Mouse (Mus musculus): Measurements from ENCODE around the gene Fbxl18.
"Not testable (repeated sequence)": the region's sequence is repeated elsewhere in the genome, so short reads cannot be mapped to it uniquely, and the experiment has no call there.

The Fbxl18 gene

GRCm38 (mm10) chr5:142873718-142874117, 21.5 kb downstream of the Fbxl18 start:
- DNase-seq (ENCODE audit: low spot score): no peak

GRCm38 (mm10) chr5:142871765-142872164, 23.5 kb downstream of the Fbxl18 start:
- no peak for DNase-seq (ENCODE audit: low spot score)

- DNase-seq (ENCODE audit: low spot score): no peak
These were observed 25.8 kb downstream of the Fbxl18 start for GRCm38 (mm10) chr5:142869463-142869862.

GRCm38 (mm10) chr5:142857763-142858229, 37.4 kb downstream of the Fbxl18 start:
- no peak for DNase-seq (ENCODE audit: low spot score)

- no peak for DNase-seq (ENCODE audit: low spot score)
These were observed 38.8 kb downstream of the Fbxl18 start for GRCm38 (mm10) chr5:142856408-142856807.

GRCm38 (mm10) chr5:142854877-142855276, 40.3 kb downstream of the Fbxl18 start:
- DNase-seq (ENCODE audit: low spot score): no peak

- DNase-seq (ENCODE audit: low spot score): no peak
These were observed 41.6 kb downstream of the Fbxl18 start for GRCm38 (mm10) chr5:142853585-142853984.

GRCm38 (mm10) chr5:142851681-142852049, 43.6 kb downstream of the Fbxl18 start:
- DNase-seq (ENCODE audit: low spot score): no peak

- DNase-seq (ENCODE audit: low spot score): no peak
These were observed 44.1 kb downstream of the Fbxl18 start for GRCm38 (mm10) chr5:142850916-142851680.

- DNase-seq (ENCODE audit: low spot score): no peak
These were observed 44.7 kb downstream of the Fbxl18 start for GRCm38 (mm10) chr5:142850476-142850875.

- no peak for DNase-seq (ENCODE audit: low spot score)
These were observed 46.3 kb downstream of the Fbxl18 start for GRCm38 (mm10) chr5:142848911-142849310.

GRCm38 (mm10) chr5:142848149-142848548, 47.1 kb downstream of the Fbxl18 start:
- DNase-seq (ENCODE audit: low spot score): no peak

GRCm38 (mm10) chr5:142844467-142844866, 50.8 kb downstream of the Fbxl18 start:
- DNase-seq (ENCODE audit: low spot score): no peak

GRCm38 (mm10) chr5:142842137-142842642, 53.0 kb downstream of the Fbxl18 start:
- DNase-seq (ENCODE audit: low spot score): no peak

GRCm38 (mm10) chr5:142841372-142842136, 53.7 kb downstream of the Fbxl18 start:
- DNase-seq (ENCODE audit: low spot score): no peak

GRCm38 (mm10) chr5:142837427-142837826, 57.8 kb downstream of the Fbxl18 start:
- not testable (repeated sequence) for DNase-seq (ENCODE audit: low spot score)

- no peak for DNase-seq (ENCODE audit: low spot score)
These were observed 58.3 kb downstream of the Fbxl18 start for GRCm38 (mm10) chr5:142836891-142837290.

- no peak for DNase-seq (ENCODE audit: low spot score)
These were observed 61.4 kb downstream of the Fbxl18 start for GRCm38 (mm10) chr5:142833646-142834438.

- no peak for DNase-seq (ENCODE audit: low spot score)
These were observed 69.1 kb downstream of the Fbxl18 start for GRCm38 (mm10) chr5:142826131-142826530.

GRCm38 (mm10) chr5:142825665-142826064, 69.6 kb downstream of the Fbxl18 start:
- DNase-seq (ENCODE audit: low spot score): no peak

- no peak for DNase-seq (ENCODE audit: low spot score)
These were observed 71.1 kb downstream of the Fbxl18 start for GRCm38 (mm10) chr5:142824091-142824490.

All from urinary bladder, postnatal 25 days (tissue).